Mouse (Mus musculus): ENCODE data around the gene Anp32b. TPM values are rescaled to one million over a fixed set of nuclear protein-coding genes. Genes with fewer than 3 reads are reported as not detected.

Gene Anp32b
- polyA plus RNA-seq, 1 experiment from 2014 or later: 387 TPM

GRCm38 (mm10) chr4:46487348-46487747, 36.6 kb downstream of the Anp32b start:
- ATAC-seq (ENCODE audit: insufficient read depth): no peak
- Histone ChIP-seq H3K4me2 (no peak overlapping the region), H3K36me3 (replicated peaks) (peaks cover 9% of the 10 kb centered on the region; the same call in 1 of the 2 replicates), H3K4me1 (replicated peaks) (peaks cover 61% of the 10 kb centered on the region), H3K27me3 (no peaks in the 10 kb centered on the region), H3K4me3 (replicated peaks) (no peak overlapping the region), H3K27ac (replicated peaks) (no peak overlapping the region), H3K9me3 (replicated peaks) (no peaks in the 10 kb centered on the region), H3K9ac (no peak overlapping the region)
- 77% methylated on average over 5 of the region's 5 CpGs for WGBS (ENCODE audit: insufficient replicate concordance)

GRCm38 (mm10) chr4:46489028-46489925, 38.6 kb downstream of the Anp32b start, which contains the start of gene Nans:
Nans (plus strand) TSS chr4:46489248.
- peak; percentile 96 for ATAC-seq (ENCODE audit: insufficient read depth)
- no peaks in the 10 kb centered on the region for H3K9me3 ChIP-seq (replicated peaks)
- H3K36me3 ChIP-seq (replicated peaks): peaks cover 29% of the 10 kb centered on the region
- H3K4me2 ChIP-seq: peak within 1 kb of the TSS; percentile 94
- WGBS (ENCODE audit: insufficient replicate concordance): under 1% methylated on average over 58 of the region's 58 CpGs
- peak within 1 kb of the TSS; percentile 80 for H3K27ac ChIP-seq (replicated peaks)
- peak within 1 kb of the TSS; percentile 82 for H3K4me3 ChIP-seq (replicated peaks)
- peaks cover 56% of the 10 kb centered on the region for H3K4me1 ChIP-seq (replicated peaks)
- no peaks in the 10 kb centered on the region for H3K27me3 ChIP-seq
- H3K9ac ChIP-seq: peak within 1 kb of the TSS; percentile 87

- H3K36me3 ChIP-seq (replicated peaks): peaks cover 56% of the 10 kb centered on the region
These were observed 42.4 kb downstream of the Anp32b start for GRCm38 (mm10) chr4:46493071-46493470.

GRCm38 (mm10) chr4:46495543-46495942, 44.8 kb downstream of the Anp32b start:
- no peak overlapping the region for H3K27ac ChIP-seq (replicated peaks)
- no peaks in the 10 kb centered on the region for H3K9me3 ChIP-seq (replicated peaks)
- H3K9ac ChIP-seq: no peak overlapping the region
- no peaks in the 10 kb centered on the region for H3K27me3 ChIP-seq
- no peak for ATAC-seq (ENCODE audit: insufficient read depth)
- peaks cover 19% of the 10 kb centered on the region for H3K4me1 ChIP-seq (replicated peaks)
- no peak overlapping the region for H3K4me3 ChIP-seq (replicated peaks)
- peaks cover 71% of the 10 kb centered on the region for H3K36me3 ChIP-seq (replicated peaks)
- 82% methylated on average over 12 of the region's 12 CpGs for WGBS (ENCODE audit: insufficient replicate concordance)
- H3K4me2 ChIP-seq: no peak overlapping the region

More at GRCm38 (mm10) chr4:46493071-46493470, 42.4 kb downstream of the Anp32b start:
- no peaks in the 10 kb centered on the region for H3K27me3 ChIP-seq
- H3K9ac ChIP-seq: no peak overlapping the region
- no peak overlapping the region for H3K4me2 ChIP-seq
- 88% methylated on average over 6 of the region's 6 CpGs for WGBS (ENCODE audit: insufficient replicate concordance)
- ATAC-seq (ENCODE audit: insufficient read depth): no peak
- no peak overlapping the region for H3K27ac ChIP-seq (replicated peaks)
- no peak overlapping the region for H3K4me3 ChIP-seq (replicated peaks)
- peaks cover 29% of the 10 kb centered on the region for H3K4me1 ChIP-seq (replicated peaks)
- no peaks in the 10 kb centered on the region for H3K9me3 ChIP-seq (replicated peaks)

GRCm38 (mm10) chr4:46497286-46497892, 46.7 kb downstream of the Anp32b start:
- H3K4me1 ChIP-seq (replicated peaks): peaks cover 17% of the 10 kb centered on the region; the same call in 1 of the 2 replicates
- WGBS (ENCODE audit: insufficient replicate concordance): 33% methylated on average over 4 of the region's 4 CpGs
- H3K27ac ChIP-seq (replicated peaks): no peak overlapping the region
- H3K27me3 ChIP-seq: no peaks in the 10 kb centered on the region
- H3K36me3 ChIP-seq (replicated peaks): peaks cover 80% of the 10 kb centered on the region
- no peak for ATAC-seq (ENCODE audit: insufficient read depth)
- H3K4me2 ChIP-seq: no peak overlapping the region
- H3K9me3 ChIP-seq (replicated peaks): no peaks in the 10 kb centered on the region
- no peak overlapping the region for H3K9ac ChIP-seq
- H3K4me3 ChIP-seq (replicated peaks): no peak overlapping the region

GRCm38 (mm10) chr4:46498511-46498910, 47.8 kb downstream of the Anp32b start:
- Histone ChIP-seq H3K4me1 (replicated peaks) (peaks cover 19% of the 10 kb centered on the region), H3K4me3 (replicated peaks) (no peak overlapping the region), H3K4me2 (no peak overlapping the region), H3K27ac (replicated peaks) (0 out of 2 replicates have a peak overlapping the region, but pooled peaks have one; percentile 16), H3K36me3 (replicated peaks) (peaks cover 79% of the 10 kb centered on the region), H3K9me3 (replicated peaks) (no peaks in the 10 kb centered on the region), H3K27me3 (no peaks in the 10 kb centered on the region), H3K9ac (no peak overlapping the region)
- ATAC-seq (ENCODE audit: insufficient read depth): peak; percentile 26; the same call in 1 of the 2 replicates
- WGBS (ENCODE audit: insufficient replicate concordance): 64% methylated on average over 3 of the region's 3 CpGs

GRCm38 (mm10) chr4:46498976-46499375, 48.3 kb downstream of the Anp32b start:
- Histone ChIP-seq H3K36me3 (replicated peaks) (peaks cover 77% of the 10 kb centered on the region), H3K4me2 (no peak overlapping the region), H3K4me1 (replicated peaks) (peaks cover 24% of the 10 kb centered on the region), H3K4me3 (replicated peaks) (no peak overlapping the region), H3K9ac (no peak overlapping the region), H3K27me3 (no peaks in the 10 kb centered on the region), H3K27ac (replicated peaks) (0 out of 2 replicates have a peak overlapping the region, but pooled peaks have one; percentile 16), H3K9me3 (replicated peaks) (no peaks in the 10 kb centered on the region)
- 11% methylated on average over 4 of the region's 4 CpGs for WGBS (ENCODE audit: insufficient replicate concordance)
- ATAC-seq (ENCODE audit: insufficient read depth): no peak

GRCm38 (mm10) chr4:46502606-46503502, 52.2 kb downstream of the Anp32b start:
- H3K4me2 ChIP-seq: no peak overlapping the region
- H3K4me3 ChIP-seq (replicated peaks): no peak overlapping the region
- no peak overlapping the region for H3K9ac ChIP-seq
- H3K9me3 ChIP-seq (replicated peaks): no peaks in the 10 kb centered on the region
- peaks cover 54% of the 10 kb centered on the region for H3K36me3 ChIP-seq (replicated peaks)
- H3K27ac ChIP-seq (replicated peaks): no peak overlapping the region
- 80% methylated on average over 16 of the region's 16 CpGs for WGBS (ENCODE audit: insufficient replicate concordance)
- H3K4me1 ChIP-seq (replicated peaks): peaks cover 51% of the 10 kb centered on the region
- ATAC-seq (ENCODE audit: insufficient read depth): no peak
- peaks cover 12% of the 10 kb centered on the region; the same call in 1 of the 2 replicates for H3K27me3 ChIP-seq

- no peak overlapping the region for H3K4me2 ChIP-seq
- H3K36me3 ChIP-seq (replicated peaks): peaks cover 54% of the 10 kb centered on the region
- no peak overlapping the region for H3K27ac ChIP-seq (replicated peaks)
- H3K27me3 ChIP-seq: peaks cover 12% of the 10 kb centered on the region; the same call in 1 of the 2 replicates
- no peak overlapping the region for H3K4me3 ChIP-seq (replicated peaks)
- H3K9ac ChIP-seq: no peak overlapping the region
- 16% methylated on average over 3 of the region's 3 CpGs for WGBS (ENCODE audit: insufficient replicate concordance)
- ATAC-seq (ENCODE audit: insufficient read depth): no peak
- H3K9me3 ChIP-seq (replicated peaks): no peaks in the 10 kb centered on the region
- H3K4me1 ChIP-seq (replicated peaks): peaks cover 46% of the 10 kb centered on the region
These were observed 53.2 kb downstream of the Anp32b start for GRCm38 (mm10) chr4:46503881-46504280.

- peaks cover 12% of the 10 kb centered on the region; the same call in 1 of the 2 replicates for H3K27me3 ChIP-seq
- no peak overlapping the region for H3K27ac ChIP-seq (replicated peaks)
- H3K36me3 ChIP-seq (replicated peaks): peaks cover 39% of the 10 kb centered on the region
- no peaks in the 10 kb centered on the region for H3K9me3 ChIP-seq (replicated peaks)
- ATAC-seq (ENCODE audit: insufficient read depth): no peak
- peaks cover 43% of the 10 kb centered on the region for H3K4me1 ChIP-seq (replicated peaks)
- H3K9ac ChIP-seq: no peak overlapping the region
- no peak overlapping the region for H3K4me3 ChIP-seq (replicated peaks)
- no peak overlapping the region for H3K4me2 ChIP-seq
- 68% methylated on average over 8 of the region's 8 CpGs for WGBS (ENCODE audit: insufficient replicate concordance)
These were observed 54.8 kb downstream of the Anp32b start for GRCm38 (mm10) chr4:46505361-46506057.
